Mouse (Mus musculus) embryonic facial prominence, embryonic 14.5 days (tissue): ENCODE data around the gene Glrx3. TPM values are rescaled to one million over a fixed set of nuclear protein-coding genes. Genes with fewer than 3 reads are reported as not detected.

Experiments used
- ATAC-seq: fragments of 200-750 bp; cut with Nextera tagmentation; 2 replicates; pipeline ENCODE4 v1.8.0; 2017; ENCODE audit warnings: low read depth, moderate number of reproducible peaks, moderate TSS enrichment
- DNase-seq: peaks from one replicate; pipeline ENCODE4 v3.0.0-alpha.2; 2015; ENCODE audit warnings: low spot score
- H3K27ac ChIP-seq: fragments of 300-500 bp; sonication (generic); replicated peaks from 2 replicates; pipeline ENCODE4 v1.5.1; 2014; ENCODE audit warnings: low read depth, mild to moderate bottlenecking, low read length, moderate library complexity
- H3K27me3 ChIP-seq: fragments of 300-500 bp; sonication (generic); replicated peaks from 2 replicates; pipeline ENCODE4 v1.6.1; 2014; ENCODE audit warnings: low read length; ENCODE audit not compliant: control insufficient read depth, insufficient read depth
- H3K36me3 ChIP-seq: fragments of 300-500 bp; sonication (generic); 2 replicates; pipeline ENCODE4 v1.6.1; 2014; ENCODE audit warnings: low read length, mixed read lengths; ENCODE audit not compliant: control insufficient read depth, insufficient read depth
- H3K4me1 ChIP-seq: fragments of 300-500 bp; sonication (generic); 2 replicates; pipeline ENCODE4 v1.6.1; 2014; ENCODE audit warnings: antibody characterized with exemption, low read length; ENCODE audit not compliant: control insufficient read depth, insufficient read depth
- H3K4me2 ChIP-seq: fragments of 300-500 bp; sonication (generic); 2 replicates; pipeline ENCODE4 v1.6.1; 2014; ENCODE audit warnings: low read depth, mild to moderate bottlenecking, low read length, moderate library complexity, mixed read lengths
- H3K4me3 ChIP-seq: fragments of 300-500 bp; sonication (generic); 2 replicates; pipeline ENCODE4 v1.5.1; 2014; ENCODE audit warnings: low read depth, mild to moderate bottlenecking, low read length
- H3K9ac ChIP-seq: fragments of 300-500 bp; sonication (generic); 2 replicates; pipeline ENCODE4 v1.6.1; 2014; ENCODE audit warnings: low read depth, mild to moderate bottlenecking, low read length, moderate library complexity, mixed read lengths
- H3K9me3 ChIP-seq: fragments of 300-500 bp; sonication (generic); 2 replicates; pipeline ENCODE4 v1.6.1; 2016; ENCODE audit warnings: low read length; ENCODE audit not compliant: control insufficient read depth
- WGBS: fragments of 180-500 bp; shearing (Covaris S2); extraction: QIAGEN DNeasy Blood & Tissue Kit; methylation state at CpG from one replicate; pipeline ENCODE4 v1.1.7; 2014; 5-methylcytosine and 5-hydroxymethylcytosine counted together
- polyA plus RNA-seq: library from polyadenylated mRNA; unstranded; fragments of >200 nt; fragmentation: Nextera tagmentation; extraction: Ambion mirVana; gene quantifications from 2 replicates; pipeline ENCODE4 v1.2.1, GENCODE M21; 2014

Glrx3 gene
- polyA plus RNA-seq, 1 experiment from 2014 or later: 266 TPM

GRCm38 (mm10) chr7:137445321-137445720 is 7.9 kb downstream of the Glrx3 start:
- Histone ChIP-seq H3K9me3 (no peaks in the 10 kb centered on the region), H3K4me3 (no peak overlapping the region), H3K4me2 (no peak overlapping the region), H3K36me3 (peaks cover 47% of the 10 kb centered on the region), H3K9ac (no peak overlapping the region), H3K27ac (no peak overlapping the region), H3K27me3 (no peaks in the 10 kb centered on the region), H3K4me1 (no peaks in the 10 kb centered on the region)
- WGBS: 95% methylated on average over 12 of the region's 12 CpGs
- ATAC-seq: no peak
- no peak for DNase-seq

- no peaks in the 10 kb centered on the region for H3K27me3 ChIP-seq
- H3K4me2 ChIP-seq: no peak overlapping the region
- ATAC-seq (no peak), DNase-seq (no peak)
- H3K27ac ChIP-seq: no peak overlapping the region
- 83% methylated on average over 5 of the region's 5 CpGs for WGBS
- H3K4me1 ChIP-seq: no peaks in the 10 kb centered on the region
- no peak overlapping the region for H3K4me3 ChIP-seq
- no peak overlapping the region for H3K9ac ChIP-seq
- H3K9me3 ChIP-seq: no peaks in the 10 kb centered on the region
- H3K36me3 ChIP-seq: peaks cover 68% of the 10 kb centered on the region
These were observed 24.0 kb downstream of the Glrx3 start for GRCm38 (mm10) chr7:137461396-137461795.

GRCm38 (mm10) chr7:137468174-137468573 is 30.8 kb downstream of the Glrx3 start:
- Histone ChIP-seq H3K4me2 (no peak overlapping the region), H3K27ac (no peak overlapping the region), H3K4me1 (no peaks in the 10 kb centered on the region), H3K4me3 (no peak overlapping the region), H3K9me3 (no peaks in the 10 kb centered on the region), H3K9ac (no peak overlapping the region), H3K27me3 (no peaks in the 10 kb centered on the region), H3K36me3 (peaks cover 45% of the 10 kb centered on the region)
- ATAC-seq (no peak), DNase-seq (peak; percentile 53)
- 75% methylated on average over 4 of the region's 4 CpGs for WGBS

- no peaks in the 10 kb centered on the region for H3K9me3 ChIP-seq
- H3K4me3 ChIP-seq: no peak overlapping the region
- WGBS: 60% methylated on average over 7 of the region's 7 CpGs
- H3K4me2 ChIP-seq: no peak overlapping the region
- peaks cover 23% of the 10 kb centered on the region for H3K36me3 ChIP-seq
- no peak overlapping the region for H3K9ac ChIP-seq
- no peaks in the 10 kb centered on the region for H3K4me1 ChIP-seq
- DNase-seq: no peak
- 0 out of 2 replicates have a peak, but pooled peaks have one; percentile 33 for ATAC-seq
- no peak overlapping the region for H3K27ac ChIP-seq
- no peaks in the 10 kb centered on the region for H3K27me3 ChIP-seq
These were observed 34.2 kb downstream of the Glrx3 start for GRCm38 (mm10) chr7:137471431-137472120.

- Histone ChIP-seq H3K9ac (no peak overlapping the region), H3K27ac (no peak overlapping the region), H3K36me3 (peaks cover 17% of the 10 kb centered on the region), H3K4me2 (no peak overlapping the region), H3K4me1 (no peaks in the 10 kb centered on the region), H3K4me3 (no peak overlapping the region), H3K9me3 (no peaks in the 10 kb centered on the region), H3K27me3 (no peaks in the 10 kb centered on the region)
- ATAC-seq: no peak; the same call in 1 of the 2 replicates
- no peak for DNase-seq
- WGBS: 79% methylated on average over 6 of the region's 6 CpGs
These were observed 34.7 kb downstream of the Glrx3 start for GRCm38 (mm10) chr7:137472149-137472548.

GRCm38 (mm10) chr7:137477950-137478620 is 40.7 kb downstream of the Glrx3 start:
- 0 out of 2 replicates have a peak overlapping the region, but pooled peaks have one; percentile 19 for H3K9ac ChIP-seq

GRCm38 (mm10) chr7:137478621-137478982 is 41.2 kb downstream of the Glrx3 start:
- 0 out of 2 replicates have a peak overlapping the region, but pooled peaks have one; percentile 15 for H3K4me3 ChIP-seq
- H3K36me3 ChIP-seq: no peaks in the 10 kb centered on the region
- no peaks in the 10 kb centered on the region for H3K4me1 ChIP-seq
- no peak overlapping the region for H3K27ac ChIP-seq
- H3K27me3 ChIP-seq: no peaks in the 10 kb centered on the region
- ATAC-seq: peak; percentile 69
- peak overlapping the region; percentile 47 for H3K4me2 ChIP-seq
- DNase-seq: no peak
- no peaks in the 10 kb centered on the region for H3K9me3 ChIP-seq
- 24% methylated on average over 5 of the region's 5 CpGs for WGBS
- 0 out of 2 replicates have a peak overlapping the region, but pooled peaks have one; percentile 19 for H3K9ac ChIP-seq

More at GRCm38 (mm10) chr7:137477950-137478620, 40.7 kb downstream of the Glrx3 start:
- Histone ChIP-seq H3K4me2 (peak overlapping the region; percentile 47), H3K4me1 (no peaks in the 10 kb centered on the region), H3K27ac (no peak overlapping the region), H3K4me3 (0 out of 2 replicates have a peak overlapping the region, but pooled peaks have one; percentile 15), H3K27me3 (no peaks in the 10 kb centered on the region), H3K36me3 (no peaks in the 10 kb centered on the region), H3K9me3 (no peaks in the 10 kb centered on the region)
- 16% methylated on average over 27 of the region's 30 CpGs for WGBS
- peak; percentile 95 for ATAC-seq
- peak; percentile 93 for DNase-seq

- 75% methylated on average over 6 of the region's 6 CpGs for WGBS
- Histone ChIP-seq H3K4me3 (no peak overlapping the region), H3K9me3 (no peaks in the 10 kb centered on the region), H3K9ac (no peak overlapping the region), H3K4me2 (no peak overlapping the region), H3K27ac (no peak overlapping the region), H3K4me1 (no peaks in the 10 kb centered on the region), H3K27me3 (no peaks in the 10 kb centered on the region), H3K36me3 (no peaks in the 10 kb centered on the region)
- no peak for DNase-seq
- no peak for ATAC-seq
These were observed 43.4 kb downstream of the Glrx3 start for GRCm38 (mm10) chr7:137480839-137481238.
